Mouse (Mus musculus) myocyte (in vitro differentiated cells): ENCODE data around the gene Mical3. TPM values are rescaled to one million over a fixed set of nuclear protein-coding genes. Genes with fewer than 3 reads are reported as not detected.

Experiments
- H3K27me3 ChIP-seq: one replicate; pipeline ENCODE4 v1.6.1; 2011; ENCODE audit not compliant: control insufficient read depth, insufficient read depth, insufficient read length
- H3K36me3 ChIP-seq: one replicate; pipeline ENCODE4 v1.6.1; 2011; ENCODE audit not compliant: control insufficient read depth, insufficient read depth
- H3K4me2 ChIP-seq: one replicate; pipeline ENCODE4 v1.6.1; 2011; ENCODE audit warnings: low read depth, control low read depth
- H3K4me3 ChIP-seq: one replicate; pipeline ENCODE4 v1.5.1; 2011; ENCODE audit warnings: mild to moderate bottlenecking, control low read depth, moderate library complexity
- H3K79me2 ChIP-seq: one replicate; pipeline ENCODE4 v1.6.1; 2011; ENCODE audit not compliant: control insufficient read depth, insufficient read depth
- H3ac ChIP-seq: one replicate; pipeline ENCODE4 v1.6.1; 2011; ENCODE audit not compliant: control insufficient read depth, insufficient read length
- CEBPB ChIP-seq: IDR thresholded peaks from 2 replicates; pipeline ENCODE4 v1.6.1; 2011; ENCODE audit warnings: mild to moderate bottlenecking, moderate library complexity; ENCODE audit not compliant: poor library complexity, insufficient read depth, severe bottlenecking
- E2F4 ChIP-seq: IDR thresholded peaks from one replicate; pipeline ENCODE4 v1.6.1; 2011; ENCODE audit warnings: mild to moderate bottlenecking, control low read depth, moderate library complexity; ENCODE audit not compliant: insufficient read depth
- MAX ChIP-seq: IDR thresholded peaks from one replicate; pipeline ENCODE4 v1.6.1; 2011; ENCODE audit warnings: low read depth, mild to moderate bottlenecking, control low read depth
- MYOD1 ChIP-seq, 3 experiments: IDR thresholded peaks; one replicate each; pipeline ENCODE4 v1.6.1; 2011; ENCODE audit warnings: control low read depth in 2 of 3, low read depth in 2 of 3, mild to moderate bottlenecking in 2 of 3, moderate library complexity in 1 of 3; ENCODE audit not compliant: insufficient read length in 2 of 3, control insufficient read depth in 1 of 3
- MYOG ChIP-seq, 3 experiments: IDR thresholded peaks; one replicate each; pipeline ENCODE4 v1.6.1; 2011; ENCODE audit warnings: control low read depth in 2 of 3, low read depth in 2 of 3, mild to moderate bottlenecking in 2 of 3; ENCODE audit not compliant: insufficient read length in 2 of 3, control insufficient read depth in 1 of 3, insufficient read depth in 1 of 3
- POLR2A ChIP-seq: IDR thresholded peaks from one replicate; pipeline ENCODE4 v1.6.1; 2011; ENCODE audit warnings: low read depth, mild to moderate bottlenecking, control low read depth, moderate library complexity; ENCODE audit not compliant: insufficient read length
- POLR2AphosphoS2 ChIP-seq: IDR thresholded peaks from one replicate; pipeline ENCODE4 v1.6.1; 2011; ENCODE audit warnings: low read depth, control low read depth; ENCODE audit not compliant: insufficient read length
- REST ChIP-seq: IDR thresholded peaks from one replicate; pipeline ENCODE4 v1.6.1; 2011; ENCODE audit warnings: mild to moderate bottlenecking, control low read depth, moderate library complexity; ENCODE audit not compliant: insufficient read depth, insufficient read length
- SRF ChIP-seq: IDR thresholded peaks from one replicate; pipeline ENCODE4 v1.6.1; 2011; ENCODE audit warnings: low read depth; ENCODE audit not compliant: control insufficient read depth, insufficient read length
- TCF12 ChIP-seq: IDR thresholded peaks from one replicate; pipeline ENCODE4 v1.6.1; 2011; ENCODE audit warnings: mild to moderate bottlenecking, control low read depth; ENCODE audit not compliant: poor library complexity, insufficient read depth, severe bottlenecking
- TCF3 ChIP-seq: IDR thresholded peaks from one replicate; pipeline ENCODE4 v1.6.1; 2011; ENCODE audit warnings: low read depth, control low read depth; ENCODE audit not compliant: insufficient read length
- USF1 ChIP-seq: IDR thresholded peaks from one replicate; pipeline ENCODE4 v1.6.1; 2011; ENCODE audit warnings: low read depth, mild to moderate bottlenecking, control low read depth, moderate library complexity
- polyA plus RNA-seq: library from polyadenylated mRNA; unstranded; fragments of >200 nt; fragmentation: generic; extraction: Trizol; gene quantifications from one replicate; pipeline ENCODE4 v1.2.1, GENCODE M21; 2012; ENCODE audit warnings: missing spikeins

Mical3 gene
- polyA plus RNA-seq, 1 experiment, result 17.7 TPM

DNA sequence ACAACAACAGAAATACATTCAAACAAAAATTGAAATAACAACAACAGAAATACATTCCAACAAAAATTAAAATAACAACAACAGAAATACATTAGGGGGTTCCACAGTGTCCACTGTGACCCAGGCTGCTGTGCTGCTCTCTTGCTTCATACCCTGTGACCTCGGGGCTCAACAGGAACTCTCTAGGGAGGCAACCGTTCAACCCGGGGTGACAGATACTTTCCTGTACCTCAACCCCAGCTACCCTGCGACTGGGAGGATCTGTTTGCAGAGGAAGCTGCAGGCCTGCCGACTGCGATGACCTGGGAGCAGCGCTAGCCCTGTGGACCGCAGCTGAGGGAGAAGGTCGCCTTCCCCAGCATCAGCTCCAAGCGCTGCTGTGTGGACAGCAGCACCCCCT lies 14.4 kb downstream of the Mical3 start:
- no peaks in the 10 kb centered on the region for H3K27me3 ChIP-seq
- no peak overlapping the region for H3ac ChIP-seq
- TF ChIP-seq USF1 (no peak), MAX (no peak), MYOG (IDR thresholded peaks at IDR 0.05; ENCODE audit: control insufficient read depth in 1 of 3, insufficient read depth in 1 of 3, insufficient read length in 2 of 3, low read depth in 2 of 3) (no peak), TCF12 (no peak), MYOD1 (IDR thresholded peaks at IDR 0.05; ENCODE audit: control insufficient read depth in 1 of 3, insufficient read length in 2 of 3, low read depth in 2 of 3) (no peak), POLR2A (no peak), POLR2AphosphoS2 (no peak), CEBPB (no peak), SRF (no peak), REST (no peak), TCF3 (no peak), E2F4 (no peak)
- H3K4me3 ChIP-seq, result no peak overlapping the region
- no peaks in the 10 kb centered on the region for H3K36me3 ChIP-seq
- H3K79me2 ChIP-seq, result no peaks in the 10 kb centered on the region
- no peak overlapping the region for H3K4me2 ChIP-seq

- peak overlapping the region; percentile 57 for H3K4me2 ChIP-seq
- H3K79me2 ChIP-seq, result peaks cover 13% of the 10 kb centered on the region
- TF ChIP-seq POLR2AphosphoS2 (no peak), MYOG (IDR thresholded peaks at IDR 0.05; ENCODE audit: control insufficient read depth in 1 of 3, insufficient read depth in 1 of 3, insufficient read length in 2 of 3, low read depth in 2 of 3) (peak in 1 of 3 experiments; percentile 47), MYOD1 (IDR thresholded peaks at IDR 0.05; ENCODE audit: control insufficient read depth in 1 of 3, insufficient read length in 2 of 3, low read depth in 2 of 3) (peak in 1 of 3 experiments; percentile 22), TCF3 (no peak), REST (no peak), USF1 (no peak), CEBPB (no peak), POLR2A (no peak), E2F4 (no peak)
- no peaks in the 10 kb centered on the region for H3K27me3 ChIP-seq
- no peak overlapping the region for H3ac ChIP-seq
- no peak overlapping the region for H3K4me3 ChIP-seq
- no peaks in the 10 kb centered on the region for H3K36me3 ChIP-seq
Observed at GRCm38 (mm10) chr6:121111448-121112055, 19.2 kb downstream of the Mical3 start.

GRCm38 (mm10) chr6:121109998-121110603 lies 20.7 kb downstream of the Mical3 start:
- TF ChIP-seq SRF (no peak), POLR2AphosphoS2 (peak; percentile 93), TCF12 (no peak), POLR2A (peak; percentile 95), MYOD1 (IDR thresholded peaks at IDR 0.05; ENCODE audit: control insufficient read depth in 1 of 3, insufficient read length in 2 of 3, low read depth in 2 of 3) (no peak), TCF3 (no peak), E2F4 (no peak), USF1 (no peak), MYOG (IDR thresholded peaks at IDR 0.05; ENCODE audit: control insufficient read depth in 1 of 3, insufficient read depth in 1 of 3, insufficient read length in 2 of 3, low read depth in 2 of 3) (no peak)
- Histone ChIP-seq H3K4me3 (peak overlapping the region; percentile 61), H3ac (peak overlapping the region; percentile 57)

DNA sequence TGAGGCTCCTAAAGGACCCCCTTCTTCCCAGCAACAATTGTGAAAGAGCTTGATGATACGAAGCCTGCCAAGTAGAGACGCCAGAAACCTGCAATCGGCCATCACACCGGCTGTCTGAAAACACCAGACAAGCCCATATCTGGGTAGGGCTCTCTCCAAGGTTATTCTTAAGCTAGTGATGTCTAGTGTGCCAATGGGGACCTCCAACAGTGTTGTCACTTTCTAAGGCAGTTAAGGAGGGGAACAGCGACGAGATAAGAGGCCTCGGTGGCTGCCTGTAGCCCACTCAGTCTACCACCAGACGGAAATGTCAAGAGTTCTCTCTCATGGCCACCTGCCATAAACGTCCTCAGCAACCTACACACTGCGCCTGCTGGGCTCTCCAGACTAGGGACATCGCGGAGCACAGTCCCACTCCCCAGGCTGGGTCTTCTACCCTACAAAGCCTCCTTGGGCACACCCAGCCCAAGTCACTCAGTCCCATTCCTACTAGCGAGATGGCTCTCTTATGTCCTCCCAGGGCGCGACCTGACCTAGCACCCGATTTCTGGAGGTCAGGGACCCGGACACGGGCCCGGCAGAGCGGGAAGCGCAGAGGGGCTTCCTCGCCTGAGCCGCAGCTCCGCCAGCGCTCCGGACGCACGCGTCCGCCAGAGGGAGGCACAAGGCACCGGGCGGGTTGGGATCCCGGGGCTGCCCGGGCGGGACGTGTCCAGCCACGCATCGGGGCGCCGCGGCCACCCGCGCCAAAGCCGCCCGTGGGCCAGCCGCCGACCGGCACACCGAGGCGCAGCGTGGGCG lies 21.4 kb downstream of the Mical3 start:
- H3K27me3 ChIP-seq, result no peaks in the 10 kb centered on the region
- no peaks in the 10 kb centered on the region for H3K36me3 ChIP-seq
- peak overlapping the region; percentile 61 for H3K4me3 ChIP-seq
- H3K4me2 ChIP-seq, result peak overlapping the region; percentile 82
- H3K79me2 ChIP-seq, result peaks cover 22% of the 10 kb centered on the region
- no peak for TF ChIP-seq E2F4
- TF ChIP-seq REST, result no peak
- TF ChIP-seq POLR2AphosphoS2, result no peak
- TF ChIP-seq MYOD1 (IDR thresholded peaks at IDR 0.05; ENCODE audit: control insufficient read depth in 1 of 3, insufficient read length in 2 of 3, low read depth in 2 of 3), result no peak
- TF ChIP-seq POLR2A, result no peak
- no peak for TF ChIP-seq MYOG (IDR thresholded peaks at IDR 0.05; ENCODE audit: control insufficient read depth in 1 of 3, insufficient read depth in 1 of 3, insufficient read length in 2 of 3, low read depth in 2 of 3)
- no peak for TF ChIP-seq TCF12
- no peak for TF ChIP-seq USF1
- TF ChIP-seq TCF3, result no peak
- no peak for TF ChIP-seq CEBPB
- no peak for TF ChIP-seq SRF
- TF ChIP-seq MAX, result no peak
- peak overlapping the region; percentile 57 for H3ac ChIP-seq

More at GRCm38 (mm10) chr6:121109998-121110603, 20.7 kb downstream of the Mical3 start:
- Histone ChIP-seq H3K27me3 (no peaks in the 10 kb centered on the region), H3K36me3 (no peaks in the 10 kb centered on the region), H3K79me2 (peaks cover 17% of the 10 kb centered on the region), H3K4me2 (peak overlapping the region; percentile 57)
